Mouse (Mus musculus) right cerebral cortex, postnatal 14 days (tissue): ENCODE measurements around the gene Olfr406.

Experiments used
- DNase-seq: peaks from one replicate; pipeline ENCODE4 v3.0.0; 2022

Olfr406 gene

GRCm38 (mm10) chr11:74259508-74259907 is at the start of gene Olfr406:
TSS of gene Olfr406 (plus strand) at chr11:74259808.
- no peak for DNase-seq

GRCm38 (mm10) chr11:74211279-74211678 is 48.3 kb upstream of the Olfr406 start, which contains the start of gene Olfr43:
TSS of gene Olfr43 (minus strand) at chr11:74211379.
- no peak for DNase-seq

GRCm38 (mm10) chr11:74241201-74241600 is 18.4 kb upstream of the Olfr406 start:
- no peak for DNase-seq

GRCm38 (mm10) chr11:74283436-74283835 is 23.8 kb downstream of the Olfr406 start, which contains the start of gene Olfr59:
TSS of gene Olfr59 (plus strand) at chr11:74283736.
- no peak for DNase-seq

- no peak for DNase-seq
Observed at GRCm38 (mm10) chr11:74287256-74287655, 27.6 kb downstream of the Olfr406 start.
